Mouse (Mus musculus) forebrain, embryonic 16.5 days (tissue): Measurements from ENCODE around the gene Bag6. TPM values are rescaled to one million over a fixed set of nuclear protein-coding genes. Genes with fewer than 3 reads are reported as not detected.

ENCODE experiments used
- ATAC-seq: fragments of 200-750 bp; cut with Nextera tagmentation; 2 replicates; pipeline ENCODE4 v1.8.0; 2017; ENCODE audit warnings: mild to moderate bottlenecking, moderate library complexity
- H3K27ac ChIP-seq: fragments of 300-500 bp; sonication (generic); 2 replicates; pipeline ENCODE4 v1.5.1; 2014; ENCODE audit warnings: low read length, control low read depth
- H3K27me3 ChIP-seq: fragments of 300-500 bp; sonication (generic); replicated peaks from 2 replicates; pipeline ENCODE4 v1.6.1; 2014; ENCODE audit warnings: low read length; ENCODE audit not compliant: control insufficient read depth, insufficient read depth
- H3K36me3 ChIP-seq: fragments of 300-500 bp; sonication (generic); 2 replicates; pipeline ENCODE4 v1.6.1; 2014; ENCODE audit not compliant: control insufficient read depth, insufficient read depth
- H3K4me1 ChIP-seq: fragments of 300-500 bp; sonication (generic); replicated peaks from 2 replicates; pipeline ENCODE4 v1.6.1; 2014; ENCODE audit warnings: low read length; ENCODE audit not compliant: control insufficient read depth, insufficient read depth
- H3K4me2 ChIP-seq: fragments of 300-500 bp; sonication (generic); 2 replicates; pipeline ENCODE4 v1.6.1; 2014; ENCODE audit warnings: mild to moderate bottlenecking, low read length, control low read depth
- H3K4me3 ChIP-seq: fragments of 300-500 bp; sonication (generic); replicated peaks from 2 replicates; pipeline ENCODE4 v1.5.1; 2014; ENCODE audit warnings: mild to moderate bottlenecking, low read length, control low read depth
- H3K9ac ChIP-seq: fragments of 300-500 bp; sonication (generic); replicated peaks from 2 replicates; pipeline ENCODE4 v1.6.1; 2014; ENCODE audit warnings: low read depth, low read length, control low read depth
- H3K9me3 ChIP-seq: fragments of 300-500 bp; sonication (generic); 2 replicates; pipeline ENCODE4 v1.6.1; 2016; ENCODE audit warnings: low read length; ENCODE audit not compliant: control insufficient read depth
- WGBS: fragments of 180-500 bp; shearing (Covaris S2); extraction: QIAGEN DNeasy Blood & Tissue Kit; methylation state at CpG from one replicate; pipeline ENCODE4 v1.1.7; 2014; 5-methylcytosine and 5-hydroxymethylcytosine counted together
- polyA plus RNA-seq: library from polyadenylated mRNA; unstranded; fragments of >200 nt; fragmentation: Nextera tagmentation; extraction: Ambion mirVana; gene quantifications from 2 replicates; pipeline ENCODE4 v1.2.1, GENCODE M21; 2015

Gene Bag6
- polyA plus RNA-seq, 1 experiment from 2014 or later: 86.7 TPM

DNA sequence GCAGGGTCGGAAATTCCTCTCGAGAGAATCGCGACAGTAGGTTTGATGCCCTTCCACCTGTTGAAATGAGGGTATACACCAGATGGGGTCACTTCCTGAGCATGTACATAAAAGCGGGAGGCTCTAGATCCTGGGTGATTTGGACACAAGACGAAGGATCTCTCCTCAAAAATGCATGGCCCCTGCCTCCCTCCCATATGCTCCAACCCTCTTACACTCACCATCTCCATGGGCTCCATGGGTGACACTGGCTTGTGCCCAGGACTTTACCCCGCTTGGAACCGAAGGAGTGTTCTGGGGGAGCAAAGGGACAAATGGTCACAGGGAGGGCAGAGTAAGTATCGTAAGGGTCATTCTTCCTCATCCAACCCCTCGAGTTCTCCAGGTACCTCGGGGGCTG lies 26.4 kb downstream of the Bag6 start:
- Histone ChIP-seq H3K4me3 (no peak overlapping the region), H3K9me3 (no peaks in the 10 kb centered on the region), H3K9ac (no peak overlapping the region), H3K36me3 (peaks cover 50% of the 10 kb centered on the region), H3K4me1 (peaks cover 27% of the 10 kb centered on the region), H3K27ac (no peak overlapping the region), H3K27me3 (no peaks in the 10 kb centered on the region), H3K4me2 (no peak overlapping the region)
- no peak for ATAC-seq
- WGBS: 89% methylated on average over 11 of the region's 11 CpGs

GRCm38 (mm10) chr17:35162121-35162520 lies 27.1 kb downstream of the Bag6 start:
- Histone ChIP-seq H3K36me3 (peaks cover 44% of the 10 kb centered on the region), H3K4me3 (peak overlapping the region; percentile 98), H3K27me3 (no peaks in the 10 kb centered on the region), H3K9ac (peak overlapping the region; percentile 100; the same call in 1 of the 2 replicates), H3K27ac (no peak overlapping the region), H3K4me2 (peak overlapping the region; percentile 66), H3K4me1 (peaks cover 28% of the 10 kb centered on the region), H3K9me3 (no peaks in the 10 kb centered on the region)
- no peak for ATAC-seq
- 73% methylated on average over 14 of the region's 14 CpGs for WGBS

- H3K27ac ChIP-seq: no peak overlapping the region
- H3K4me3 ChIP-seq: peak overlapping the region; percentile 98
- H3K4me2 ChIP-seq: peak overlapping the region; percentile 66
- H3K4me1 ChIP-seq: peaks cover 28% of the 10 kb centered on the region
- no peaks in the 10 kb centered on the region for H3K9me3 ChIP-seq
- peaks cover 39% of the 10 kb centered on the region for H3K36me3 ChIP-seq
- 33% methylated on average over 12 of the region's 12 CpGs for WGBS
- H3K9ac ChIP-seq: peak overlapping the region; percentile 100
- no peak for ATAC-seq
- no peaks in the 10 kb centered on the region for H3K27me3 ChIP-seq
Observed at GRCm38 (mm10) chr17:35162730-35163129, 27.8 kb downstream of the Bag6 start.

DNA sequence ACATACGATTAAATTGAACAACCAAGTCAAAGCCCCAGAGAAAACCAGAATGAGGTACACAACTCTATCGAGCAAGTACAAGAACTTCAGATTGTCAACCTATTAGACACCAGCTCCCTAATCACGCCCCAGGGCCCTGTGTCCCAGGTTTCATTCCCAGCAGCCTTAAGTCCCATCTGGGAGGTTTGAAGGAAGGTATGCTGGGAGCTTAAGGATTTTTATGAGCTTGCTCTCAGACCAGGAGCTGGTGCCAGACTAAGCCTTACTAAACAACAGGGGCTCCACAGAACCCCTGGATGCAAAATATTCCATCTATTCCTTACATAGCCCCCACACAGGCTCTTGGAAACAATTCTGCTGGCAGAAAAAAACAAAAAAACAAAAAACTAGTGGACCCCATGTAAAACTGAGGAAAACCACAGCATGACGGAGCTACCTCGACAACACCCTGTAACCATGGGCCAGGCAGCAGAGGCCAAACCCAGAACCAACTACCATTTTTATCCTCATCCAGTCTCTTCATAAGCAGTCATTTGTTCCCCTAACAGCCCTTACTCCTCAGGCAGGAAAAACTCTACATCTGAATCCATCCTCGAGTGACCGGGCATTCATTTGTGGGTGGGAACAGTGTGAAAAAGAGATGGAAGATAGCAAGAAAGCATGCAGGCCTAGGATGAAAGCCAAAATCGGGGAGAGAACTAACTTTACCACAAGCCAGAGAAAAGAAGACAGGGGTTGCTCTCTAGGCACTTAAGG lies 28.5 kb downstream of the Bag6 start:
- 9% methylated on average over 8 of the region's 8 CpGs for WGBS

GRCm38 (mm10) chr17:35164218-35164567 lies 29.2 kb downstream of the Bag6 start:
- no peaks in the 10 kb centered on the region for H3K9me3 ChIP-seq
- ATAC-seq: no peak
- H3K4me2 ChIP-seq: peak overlapping the region; percentile 66
- H3K9ac ChIP-seq: peak overlapping the region; percentile 100
- no peaks in the 10 kb centered on the region for H3K27me3 ChIP-seq
- peak overlapping the region; percentile 97 for H3K27ac ChIP-seq
- 0% methylated on average over 22 of the region's 28 CpGs for WGBS
- peaks cover 26% of the 10 kb centered on the region for H3K36me3 ChIP-seq
- H3K4me3 ChIP-seq: peak overlapping the region; percentile 98
- H3K4me1 ChIP-seq: peaks cover 28% of the 10 kb centered on the region

More for the DNA sequence above, 28.5 kb downstream of the Bag6 start:
- Histone ChIP-seq H3K36me3 (peaks cover 32% of the 10 kb centered on the region), H3K4me1 (peaks cover 28% of the 10 kb centered on the region), H3K4me3 (peak overlapping the region; percentile 98), H3K9me3 (no peaks in the 10 kb centered on the region), H3K27me3 (no peaks in the 10 kb centered on the region), H3K9ac (peak overlapping the region; percentile 100), H3K27ac (peak overlapping the region; percentile 97), H3K4me2 (peak overlapping the region; percentile 66)
- ATAC-seq: no peak

DNA sequence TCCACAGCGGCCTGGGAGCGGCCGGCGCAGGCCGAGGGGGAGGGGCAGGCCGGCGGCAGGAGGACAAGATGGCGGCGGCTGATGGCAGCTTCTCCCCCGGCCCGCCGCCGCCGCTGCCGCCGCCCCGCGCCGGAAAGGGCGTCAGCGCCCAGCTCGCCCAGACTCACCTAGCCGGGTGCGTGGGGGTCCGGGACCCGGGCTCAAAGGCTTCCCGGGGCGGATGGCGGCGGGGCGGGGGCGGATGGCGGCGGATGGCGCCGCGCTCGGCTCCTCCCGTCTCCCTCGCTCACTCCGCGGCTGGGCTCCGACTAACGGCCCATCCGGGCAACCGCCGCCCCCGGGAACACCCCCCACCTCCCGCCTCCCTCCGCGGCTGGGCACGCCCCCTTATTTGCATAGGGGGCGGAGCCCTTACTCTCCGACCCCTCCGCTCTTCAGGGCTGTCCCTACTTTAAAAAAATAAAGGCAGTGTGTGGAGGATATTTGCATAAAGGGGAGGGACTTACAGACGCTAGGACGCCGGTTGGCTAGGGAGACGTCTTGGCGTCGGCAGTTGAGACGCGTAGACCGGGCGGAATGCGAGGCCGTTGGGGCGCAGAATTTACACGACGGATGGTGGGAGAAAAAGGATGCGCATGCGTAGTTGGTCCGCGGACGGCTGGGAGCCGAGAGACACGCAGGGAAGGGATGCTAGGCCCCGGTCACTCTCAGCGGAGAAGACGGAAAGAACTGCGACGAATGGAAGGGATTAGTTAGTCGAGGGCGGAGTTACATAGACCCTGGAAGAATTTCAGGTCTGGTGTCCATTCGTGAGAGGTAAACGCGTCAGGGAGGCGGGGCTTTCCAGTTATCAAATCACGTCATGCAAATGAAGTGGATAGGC lies 29.8 kb downstream of the Bag6 start, which contains the start of gene Prrc2a:
Prrc2a (minus strand) TSS at position 330 of the 883 bp plus-strand sequence.
- Histone ChIP-seq H3K36me3 (peaks cover 20% of the 10 kb centered on the region), H3K27me3 (no peaks in the 10 kb centered on the region), H3K4me1 (peaks cover 28% of the 10 kb centered on the region), H3K27ac (peak within 1 kb of the TSS; percentile 99), H3K9ac (peak within 1 kb of the TSS; percentile 100), H3K4me2 (peak within 1 kb of the TSS; percentile 66), H3K4me3 (peak within 1 kb of the TSS; percentile 98), H3K9me3 (no peaks in the 10 kb centered on the region)
- peak; percentile 94 for ATAC-seq
- WGBS: under 1% methylated on average over 72 of the region's 89 CpGs

DNA sequence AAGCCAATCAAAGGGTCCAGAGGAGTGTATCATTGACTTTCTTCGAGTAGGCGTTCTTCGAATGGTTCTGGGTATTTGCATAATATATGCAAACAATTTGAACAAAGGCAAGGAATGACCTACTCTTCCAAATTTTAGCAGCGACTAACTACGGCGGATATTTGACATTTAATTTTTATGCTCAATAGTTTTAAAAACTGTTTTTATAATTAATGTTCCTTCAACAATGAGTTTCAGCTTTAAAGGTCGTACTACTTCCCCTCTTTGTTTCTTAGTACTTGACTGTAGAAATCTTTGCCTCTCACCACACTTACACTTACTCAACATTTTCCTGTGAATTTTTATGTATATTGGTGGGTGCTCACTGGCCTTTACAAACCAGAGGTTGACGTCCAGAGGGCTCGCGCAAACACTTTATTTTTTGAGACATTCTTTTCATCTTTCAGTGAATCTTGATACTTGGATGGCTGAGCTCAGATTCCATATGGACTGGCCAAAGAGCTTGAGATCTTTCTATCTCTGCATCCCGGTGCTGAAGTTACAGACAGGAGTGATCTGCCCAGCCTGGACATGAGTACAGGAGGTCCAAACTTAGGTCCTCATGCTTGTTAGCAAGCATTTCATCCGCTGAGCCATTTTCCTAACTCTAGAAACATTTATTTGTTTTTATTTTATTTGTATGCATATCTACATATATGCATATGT lies 30.6 kb downstream of the Bag6 start:
- no peaks in the 10 kb centered on the region for H3K9me3 ChIP-seq
- ATAC-seq: peak; percentile 86
- peaks cover 12% of the 10 kb centered on the region for H3K36me3 ChIP-seq
- H3K27ac ChIP-seq: peak overlapping the region; percentile 99
- H3K4me3 ChIP-seq: peak overlapping the region; percentile 98
- no peaks in the 10 kb centered on the region for H3K27me3 ChIP-seq
- peak overlapping the region; percentile 60 for H3K4me2 ChIP-seq
- 19% methylated on average over 12 of the region's 12 CpGs for WGBS
- H3K4me1 ChIP-seq: peaks cover 28% of the 10 kb centered on the region
- H3K9ac ChIP-seq: peak overlapping the region; percentile 58

- Histone ChIP-seq H3K27ac (peak overlapping the region; percentile 99), H3K27me3 (no peaks in the 10 kb centered on the region), H3K4me1 (peaks cover 27% of the 10 kb centered on the region), H3K4me2 (peak overlapping the region; percentile 60), H3K36me3 (peaks cover 3% of the 10 kb centered on the region; the same call in 1 of the 2 replicates), H3K9me3 (no peaks in the 10 kb centered on the region), H3K9ac (peak overlapping the region; percentile 58; the same call in 1 of the 2 replicates), H3K4me3 (no peak overlapping the region; the same call in 1 of the 2 replicates)
- 73% methylated on average over 8 of the region's 8 CpGs for WGBS
- no peak for ATAC-seq
Observed at GRCm38 (mm10) chr17:35166352-35167035, 31.5 kb downstream of the Bag6 start.
